Mouse (Mus musculus): Measurements from ENCODE around the gene Slc4a1ap.

- TF ChIP-seq E2F4 (IDR thresholded peaks at IDR 0.05; ENCODE audit: insufficient read depth) (no peak), POLR2A (IDR thresholded peaks at IDR 0.05; ENCODE audit: insufficient read length, low read depth) (no peak), MAX (IDR thresholded peaks at IDR 0.05; ENCODE audit: low read depth) (no peak), SRF (IDR thresholded peaks at IDR 0.05; ENCODE audit: control insufficient read depth, insufficient read length, low read depth) (no peak), REST (IDR thresholded peaks at IDR 0.05; ENCODE audit: insufficient read depth, insufficient read length) (no peak), MYOD1 (IDR thresholded peaks at IDR 0.05; ENCODE audit: control insufficient read depth in 1 of 3, insufficient read length in 2 of 3, low read depth in 2 of 3) (no peak), POLR2AphosphoS2 (IDR thresholded peaks at IDR 0.05; ENCODE audit: insufficient read length, low read depth) (no peak), TCF12 (IDR thresholded peaks at IDR 0.05; ENCODE audit: insufficient read depth, poor library complexity, severe bottlenecking) (no peak), USF1 (IDR thresholded peaks at IDR 0.05; ENCODE audit: low read depth) (no peak)
Observed at GRCm38 (mm10) chr5:31603766-31604165, 77.0 kb downstream of the Slc4a1ap start.

All from myocyte (in vitro differentiated cells).